Comparison of ENCODE assay signal across 9 mouse cellular contexts in the genomic region with DNA sequence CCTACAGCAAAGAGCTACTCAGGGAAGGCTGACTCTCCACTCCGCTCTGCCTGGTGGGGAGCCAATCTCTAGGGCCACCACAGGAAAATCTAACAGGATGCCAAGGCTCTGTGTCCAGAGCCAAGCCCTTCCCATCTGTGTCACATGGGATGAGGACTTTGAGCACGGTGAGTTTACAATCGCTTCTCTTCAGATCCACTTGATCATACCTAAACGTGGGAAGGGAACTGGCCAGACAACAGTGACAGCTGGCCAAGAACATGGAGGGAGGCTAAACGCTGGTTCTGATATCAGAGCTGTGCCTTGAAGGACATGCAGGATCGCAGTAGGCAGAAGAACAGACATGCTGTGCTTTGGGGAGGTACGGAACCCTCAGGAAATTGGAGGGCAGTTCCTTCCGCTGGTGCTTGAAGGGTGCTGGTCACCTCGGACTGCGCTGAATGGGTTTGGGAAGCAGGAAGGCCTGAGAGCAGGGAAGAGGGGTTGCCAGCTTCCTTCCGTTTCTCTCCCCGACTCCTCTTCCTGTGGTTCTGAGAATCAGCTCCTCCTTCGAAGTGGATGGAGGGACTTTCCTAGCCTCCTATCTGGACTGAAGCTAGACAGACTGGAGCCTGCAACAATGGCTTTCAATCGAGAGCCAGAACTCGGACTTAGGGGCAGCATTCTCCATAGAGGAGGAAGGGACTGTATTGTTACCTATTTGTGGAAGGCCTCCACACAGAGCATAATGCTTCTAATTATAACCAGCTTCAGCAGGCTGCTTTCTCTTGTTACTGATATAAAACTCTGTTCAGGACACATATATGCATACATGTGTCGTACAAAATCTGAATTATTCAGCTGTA. TPM values are rescaled to one million over a fixed set of nuclear protein-coding genes. Genes with fewer than 3 reads are reported as not detected.
DNase-seq lines count a peak whose midpoint lies in the region; ATAC-seq and TF ChIP-seq lines count a peak whose summit lies in the region.
"Had no signal": no experiment of that assay in that cellular context is flagged by ENCODE, and none has a peak within 500 bp of the region (broad histone marks: within the 10 kb centered on the region; RNA-seq: fewer than 3 reads in every experiment).

No protein-coding gene starts in this region.

- no peak overlapping the region for H3K4me2 ChIP-seq in forebrain, embryonic 16.5 days (ENCODE audit: low read length)
- H3K4me2 ChIP-seq in forebrain, embryonic 13.5 days: no peak overlapping the region
- H3K4me2 ChIP-seq in kidney, embryonic 16.5 days (replicated peaks; ENCODE audit: low read depth, low read length): 0 out of 2 replicates have a peak overlapping the region, but pooled peaks have one; percentile 10
- no peak overlapping the region for H3K4me2 ChIP-seq in liver, postnatal 0 days (ENCODE audit: low read depth, low read length)
- no peak overlapping the region for H3K4me2 ChIP-seq in stomach, embryonic 16.5 days (ENCODE audit: low read depth, low read length)

- no peak for TF ChIP-seq CTCF in liver, postnatal 0 days (IDR thresholded peaks at IDR 0.05; ENCODE audit: low read depth)

- no peaks in the 10 kb centered on the region for H3K27me3 ChIP-seq in forebrain, embryonic 16.5 days (replicated peaks; ENCODE audit: control insufficient read depth, insufficient read depth, low read length)
- no peaks in the 10 kb centered on the region for H3K27me3 ChIP-seq in forebrain, embryonic 13.5 days
- H3K27me3 ChIP-seq in kidney, embryonic 16.5 days (ENCODE audit: insufficient read depth, low read length): no peaks in the 10 kb centered on the region
- H3K27me3 ChIP-seq in liver, postnatal 0 days (ENCODE audit: insufficient read depth, low read length): no peaks in the 10 kb centered on the region
- H3K27me3 ChIP-seq in stomach, embryonic 16.5 days (ENCODE audit: control insufficient read depth, insufficient read depth, low read length): no peaks in the 10 kb centered on the region

- no peaks in the 10 kb centered on the region for H3K9me3 ChIP-seq in forebrain, embryonic 16.5 days (ENCODE audit: control insufficient read depth, low read length)
- H3K9me3 ChIP-seq in forebrain, embryonic 13.5 days (replicated peaks): no peaks in the 10 kb centered on the region
- no peaks in the 10 kb centered on the region for H3K9me3 ChIP-seq in kidney, embryonic 16.5 days (ENCODE audit: low read length)
- H3K9me3 ChIP-seq in liver, postnatal 0 days (ENCODE audit: low read length): no peaks in the 10 kb centered on the region; the same call in 1 of the 2 replicates
- H3K9me3 ChIP-seq in stomach, embryonic 16.5 days (replicated peaks; ENCODE audit: control insufficient read depth, low read length): peaks cover under 1% of the 10 kb centered on the region; the same call in 1 of the 2 replicates

- 0 out of 2 replicates have a peak, but pooled peaks cover 3% of the 10 kb centered on the region for H3K4me1 ChIP-seq in forebrain, embryonic 16.5 days (replicated peaks; ENCODE audit: control insufficient read depth, insufficient read depth, low read length)
- H3K4me1 ChIP-seq in forebrain, embryonic 13.5 days: peaks cover 13% of the 10 kb centered on the region
- H3K4me1 ChIP-seq in kidney, embryonic 16.5 days (ENCODE audit: insufficient read depth, low read length): no peaks in the 10 kb centered on the region
- H3K4me1 ChIP-seq in liver, postnatal 0 days (ENCODE audit: insufficient read depth): no peaks in the 10 kb centered on the region; the same call in 1 of the 2 replicates
- no peaks in the 10 kb centered on the region for H3K4me1 ChIP-seq in stomach, embryonic 16.5 days (ENCODE audit: control insufficient read depth, insufficient read depth, low read length)

- no peak overlapping the region for H3K27ac ChIP-seq in forebrain, embryonic 16.5 days (ENCODE audit: low read length)
- H3K27ac ChIP-seq in forebrain, embryonic 13.5 days: no peak overlapping the region
- peak overlapping the region; percentile 70 for H3K27ac ChIP-seq in kidney, embryonic 16.5 days (ENCODE audit: low read length)
- H3K27ac ChIP-seq in liver, postnatal 0 days (ENCODE audit: low read depth): peak overlapping the region; percentile 1; the same call in 1 of the 2 replicates
- H3K27ac ChIP-seq in stomach, embryonic 16.5 days (ENCODE audit: low read length): peak overlapping the region; percentile 41; the same call in 1 of the 2 replicates
- H3K27ac ChIP-seq: liver, embryonic 14.5 days had no signal

- H3K4me3 ChIP-seq in forebrain, embryonic 16.5 days (replicated peaks; ENCODE audit: low read length): no peak overlapping the region
- no peak overlapping the region for H3K4me3 ChIP-seq in forebrain, embryonic 13.5 days
- no peak overlapping the region for H3K4me3 ChIP-seq in kidney, embryonic 16.5 days (ENCODE audit: low read length)
- no peak overlapping the region for H3K4me3 ChIP-seq in liver, postnatal 0 days (ENCODE audit: low read depth, low read length)
- H3K4me3 ChIP-seq in stomach, embryonic 16.5 days (replicated peaks; ENCODE audit: low read length): no peak overlapping the region

- no peaks in the 10 kb centered on the region for H3K36me3 ChIP-seq in forebrain, embryonic 16.5 days (ENCODE audit: control insufficient read depth, insufficient read depth)
- no peaks in the 10 kb centered on the region for H3K36me3 ChIP-seq in forebrain, embryonic 13.5 days (ENCODE audit: poor library complexity, severe bottlenecking)
- H3K36me3 ChIP-seq in kidney, embryonic 16.5 days (ENCODE audit: insufficient read depth, low read length): no peaks in the 10 kb centered on the region
- H3K36me3 ChIP-seq in liver, postnatal 0 days (replicated peaks; ENCODE audit: insufficient read depth, low read length): no peaks in the 10 kb centered on the region
- H3K36me3 ChIP-seq in stomach, embryonic 16.5 days (ENCODE audit: control insufficient read depth, insufficient read depth, low read length): no peaks in the 10 kb centered on the region

- H3K9ac ChIP-seq in forebrain, embryonic 16.5 days (replicated peaks; ENCODE audit: low read depth, low read length): no peak overlapping the region
- H3K9ac ChIP-seq in forebrain, embryonic 13.5 days: no peak overlapping the region
- no peak overlapping the region for H3K9ac ChIP-seq in kidney, embryonic 16.5 days (replicated peaks; ENCODE audit: low read length)
- H3K9ac ChIP-seq in liver, postnatal 0 days (replicated peaks): no peak overlapping the region
- no peak overlapping the region for H3K9ac ChIP-seq in stomach, embryonic 16.5 days (ENCODE audit: low read length)
- H3K9ac ChIP-seq: liver, embryonic 14.5 days had no signal

- WGBS in forebrain, embryonic 16.5 days: 68% methylated on average over 16 of the region's 16 CpGs
- 80% methylated on average over 16 of the region's 16 CpGs for WGBS in forebrain, embryonic 13.5 days
- 68% methylated on average over 16 of the region's 16 CpGs for WGBS in kidney, embryonic 16.5 days
- WGBS in liver, postnatal 0 days (ENCODE audit: insufficient replicate concordance): 30% methylated on average over 16 of the region's 16 CpGs
- WGBS in stomach, embryonic 16.5 days: 67% methylated on average over 16 of the region's 16 CpGs

- ATAC-seq in forebrain, embryonic 16.5 days: 0 out of 2 replicates have a peak, but pooled peaks have one; percentile 31
- ATAC-seq in forebrain, embryonic 13.5 days: no peak
- ATAC-seq in kidney, embryonic 16.5 days (ENCODE audit: low FRiP score, low TSS enrichment): peak; percentile 71; the same call in 1 of the 2 replicates
- ATAC-seq in liver, postnatal 0 days: peak; percentile 62
- ATAC-seq in stomach, embryonic 16.5 days (ENCODE audit: insufficient read depth, low FRiP score): 0 out of 2 replicates have a peak, but pooled peaks have one; percentile 44
- no peak for ATAC-seq in monocyte, adult 5-6 weeks (replicated peaks; ENCODE audit: insufficient number of reproducible peaks, low FRiP score, low TSS enrichment, poor library complexity, severe bottlenecking)

- TF ChIP-seq EP300 in liver, postnatal 0 days (IDR thresholded peaks at IDR 0.05; ENCODE audit: low read depth): 0 out of 2 replicates have a peak, but pooled peaks have one; percentile 9

- DNase-seq in cerebellum, adult 9-10 months: peak; percentile 28
- peak; percentile 82 to 84 for DNase-seq in heart, adult 9 months (ENCODE audit: low spot score in 2 of 2)
- DNase-seq in liver, postnatal 0 days: peak; percentile 18

RNA-seq across cellular contexts. Expression of gene Plekhg1, which starts 21.9 kb away (rescaled TPM):
- polyA plus RNA-seq in forebrain, embryonic 16.5 days (2015; fragmentation: Nextera tagmentation; extraction: Ambion mirVana): 4.4 and 5.1 TPM in 2 replicates
- polyA plus RNA-seq in forebrain, embryonic 13.5 days (2015; fragmentation: Nextera tagmentation; extraction: Ambion mirVana): 4.0 and 5.5 TPM in 2 replicates
- polyA plus RNA-seq in kidney, embryonic 16.5 days (2015; fragmentation: Nextera tagmentation; extraction: Ambion mirVana): 14.4 and 17.7 TPM in 2 replicates
- polyA plus RNA-seq in liver, postnatal 0 days (2015; fragmentation: Nextera tagmentation; extraction: Ambion mirVana): 1.4 and 1.7 TPM in 2 replicates
- polyA plus RNA-seq in stomach, embryonic 16.5 days (2015; fragmentation: Nextera tagmentation; extraction: Ambion mirVana): 11.7 and 14.0 TPM in 2 replicates
- 10.9 to 19.2 TPM (median 11.8 TPM) in 3 replicates for total RNA-seq in monocyte, adult 5-6 weeks (2017)

Comparison
In these comparisons a context has a peak if more than half of its experiments do, and no peak if none do; other contexts are left out.
1. ATAC-seq: peak in forebrain, embryonic 16.5 days (single experiment), kidney, embryonic 16.5 days (single experiment), liver, postnatal 0 days (single experiment) and stomach, embryonic 16.5 days (single experiment); none in forebrain, embryonic 13.5 days (single experiment) and monocyte, adult 5-6 weeks (single experiment).
2. H3K27ac ChIP-seq: peak in kidney, embryonic 16.5 days (single experiment), liver, postnatal 0 days (single experiment) and stomach, embryonic 16.5 days (single experiment); none in forebrain, embryonic 16.5 days (single experiment) and forebrain, embryonic 13.5 days (single experiment).
3. DNase-seq: peak in every context shown above with its lines; median percentile 83 in heart, adult 9 months; 28 in cerebellum, adult 9-10 months; 18 in liver, postnatal 0 days.